Mouse (Mus musculus) frontal cortex, postnatal 14 days (tissue): ENCODE results near the gene Myt1l.
A peak's percentile ranks its signal among the peaks of the same experiment; 100 is the strongest.

Source experiments
- DNase-seq, 2 experiments: peaks; one replicate each; pipeline ENCODE4 v3.0.0; 2022; ENCODE audit warnings: low spot score in 2 of 2

The Myt1l gene

DNA sequence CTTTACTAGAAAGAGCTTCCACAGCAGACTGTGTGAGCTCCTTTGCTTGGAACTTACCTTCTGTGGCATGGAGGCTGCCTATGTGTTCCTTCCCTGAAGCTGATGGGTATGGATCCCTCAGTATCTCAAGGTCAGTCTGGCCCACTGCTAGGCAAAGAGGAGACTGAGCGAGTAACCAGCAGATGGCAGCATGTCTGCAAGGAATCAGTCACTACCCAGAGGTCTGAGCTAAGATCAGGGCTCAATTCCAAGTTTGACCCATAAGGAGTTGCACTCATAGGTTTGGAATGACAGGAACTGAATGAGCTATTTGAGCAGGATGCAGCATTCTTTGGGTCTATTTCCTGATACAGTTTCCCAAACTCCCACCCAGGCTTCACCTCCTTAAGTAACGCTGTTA, 378.9 kb downstream of the Myt1l start:
- DNase-seq = no peak

DNA sequence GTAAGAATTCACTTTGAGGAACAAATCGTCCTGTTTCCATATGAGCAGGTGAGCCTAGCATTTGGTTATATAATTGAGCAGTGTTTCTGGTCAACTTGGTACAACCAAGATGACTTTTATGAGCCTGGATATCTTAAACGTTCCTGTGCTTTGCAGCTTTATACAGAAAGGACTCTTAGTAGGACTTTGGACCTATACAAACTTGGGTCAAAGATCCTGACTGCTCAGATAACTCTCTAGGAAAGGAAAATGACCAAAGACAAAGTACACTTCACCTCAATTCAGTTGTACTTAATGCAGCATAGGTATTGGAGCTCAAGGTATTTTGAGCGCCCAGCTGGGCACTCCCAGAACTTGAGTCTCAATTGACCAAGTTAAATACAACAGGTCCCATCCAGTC, 388.0 kb downstream of the Myt1l start:
- DNase-seq = no peak

DNA sequence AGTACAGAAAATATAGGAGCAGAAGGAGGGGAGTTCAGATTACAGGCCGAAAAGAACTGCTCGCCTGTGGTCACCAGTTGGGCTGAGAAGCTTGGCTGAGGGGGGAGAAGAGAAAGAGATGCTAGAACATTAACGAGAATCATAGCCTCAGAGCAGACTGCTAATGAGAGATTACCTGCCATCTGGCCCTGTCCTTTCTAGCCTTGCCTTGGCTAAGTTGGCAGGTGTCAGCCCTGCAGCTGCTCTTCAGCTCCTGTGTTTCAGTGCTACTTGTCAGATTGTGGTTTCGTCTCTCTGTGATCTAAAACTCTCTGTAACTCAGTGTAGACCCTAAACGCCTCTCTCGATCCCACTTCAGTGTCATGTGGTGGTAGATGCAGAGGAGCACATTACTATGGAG, 388.6 kb downstream of the Myt1l start:
- no peak for DNase-seq

- DNase-seq = no peak
Measured at GRCm38 (mm10) chr12:29920298-29920697, 392.1 kb downstream of the Myt1l start.

DNA sequence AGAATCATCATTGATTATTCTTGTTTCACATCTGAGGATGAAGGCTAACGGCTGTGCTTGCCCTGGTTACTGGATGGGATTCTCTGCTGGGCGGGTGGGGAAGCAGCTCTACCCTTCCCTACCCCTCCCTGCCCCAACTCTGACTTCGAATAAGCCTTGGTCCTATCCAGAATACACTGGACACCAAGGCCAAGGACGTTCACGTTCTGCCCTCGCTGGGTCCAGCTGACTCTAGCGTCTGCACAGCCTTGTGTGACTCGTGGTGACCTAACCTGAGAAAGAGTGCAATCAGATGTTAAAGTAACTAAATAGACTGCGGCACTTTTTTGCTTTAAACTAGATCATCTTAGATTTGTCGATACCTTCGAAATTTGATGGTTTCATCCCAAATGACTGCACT, 393.3 kb downstream of the Myt1l start:
- no peak for DNase-seq

DNA sequence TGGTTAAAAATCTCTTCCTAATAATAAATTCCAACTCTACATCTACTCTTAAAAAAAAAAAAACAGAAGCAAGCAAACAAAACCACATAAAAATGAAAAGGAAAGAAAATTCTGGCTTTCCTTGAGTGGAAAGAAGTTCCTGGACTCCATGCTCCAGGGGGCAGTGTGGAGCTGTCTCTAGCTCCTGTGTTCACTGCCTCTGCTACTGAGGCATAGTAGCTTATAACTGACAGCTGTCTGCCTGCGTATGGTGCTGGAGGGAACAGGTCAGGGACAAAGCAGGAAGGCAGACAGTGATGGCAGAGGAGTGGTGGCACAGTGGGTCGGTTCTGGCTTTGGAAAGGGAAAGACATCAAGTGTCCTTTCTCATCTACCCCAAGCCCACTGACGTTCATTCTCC, 398.7 kb downstream of the Myt1l start:
- DNase-seq = no peak

DNA sequence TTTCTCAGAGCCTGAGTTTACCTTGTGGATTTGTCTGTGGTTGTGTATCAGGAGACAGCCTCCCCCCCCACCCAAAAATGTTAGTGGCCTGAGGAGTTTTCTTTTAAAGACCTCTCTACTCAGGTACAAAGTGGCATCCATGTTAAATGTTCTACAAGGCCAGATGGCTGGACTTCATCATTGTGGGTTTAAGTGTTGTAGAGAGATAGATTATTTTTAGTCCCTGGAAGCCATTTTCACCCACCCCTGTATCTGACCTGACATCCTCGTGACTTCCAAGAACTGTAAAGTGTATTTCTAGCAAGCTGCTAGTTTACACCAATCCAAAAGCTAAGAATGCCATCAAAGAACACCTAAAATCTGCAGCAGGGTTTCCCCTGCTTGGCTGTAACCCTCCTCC, 402.4 kb downstream of the Myt1l start:
- no peak for DNase-seq

DNA sequence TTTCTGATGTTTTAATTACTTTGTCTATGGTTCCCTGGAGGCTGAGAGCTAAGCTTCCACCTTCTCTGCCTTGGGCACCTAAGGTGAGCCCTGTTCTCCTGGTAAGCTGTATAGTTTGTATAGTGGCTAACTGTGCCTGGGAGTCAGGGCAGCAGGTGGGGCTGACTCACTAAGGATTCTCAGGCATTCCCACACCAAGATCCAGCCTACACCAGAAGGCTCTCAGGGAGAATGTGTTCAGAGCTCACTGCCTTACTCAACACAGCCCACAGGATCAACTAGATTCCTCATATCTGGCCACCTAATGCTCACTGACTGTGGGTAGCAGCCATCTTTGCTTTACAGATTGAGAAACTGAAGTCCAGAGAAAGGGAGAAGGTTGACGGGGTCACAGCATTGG, 404.8 kb downstream of the Myt1l start:
- no peak for DNase-seq

DNA sequence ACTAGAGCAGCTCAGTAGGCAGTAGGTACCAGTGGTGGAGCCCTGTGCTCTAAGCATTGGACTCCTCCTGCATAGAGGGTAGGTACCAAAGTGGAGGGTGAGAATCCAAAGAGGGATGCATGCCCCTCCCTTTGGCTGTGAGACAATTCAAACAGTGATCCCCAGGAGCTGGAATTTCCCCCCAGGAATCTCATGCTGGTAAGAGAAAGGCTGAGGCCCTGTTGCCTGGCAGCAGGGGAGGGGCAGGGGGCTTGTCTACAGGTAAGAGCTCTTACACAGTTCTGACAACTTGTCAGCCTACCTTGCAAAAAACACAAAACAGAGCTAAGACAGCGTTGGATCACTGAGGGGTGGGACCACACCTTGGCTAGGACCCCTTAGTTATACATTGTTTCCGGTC, 405.3 kb downstream of the Myt1l start:
- DNase-seq = no peak

- no peak for DNase-seq
Measured at GRCm38 (mm10) chr12:29934120-29934581, 406.0 kb downstream of the Myt1l start.

DNA sequence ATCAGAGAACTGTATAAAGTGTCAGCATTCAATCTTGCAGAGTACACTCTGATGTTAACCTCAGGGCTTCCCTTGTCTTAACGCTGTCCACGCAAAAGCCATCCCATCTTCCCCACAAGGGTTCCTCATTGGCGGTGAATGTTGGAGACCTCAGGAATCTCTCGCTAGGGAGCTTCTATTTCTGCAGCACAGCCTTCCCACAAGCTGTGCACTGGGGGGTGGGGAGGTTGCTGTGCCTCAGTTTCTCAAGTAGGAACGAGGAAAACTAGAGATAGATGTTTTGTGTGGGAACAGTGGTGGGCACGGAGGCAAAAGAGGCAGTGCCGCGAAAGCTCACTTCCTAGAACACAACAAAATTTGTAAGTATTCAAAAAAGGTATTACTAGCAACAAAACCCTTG, 409.1 kb downstream of the Myt1l start, which contains the start of gene Pxdn:
Pxdn (plus strand) TSS at position 301 of the 400 bp plus-strand sequence.
- DNase-seq = no peak

DNA sequence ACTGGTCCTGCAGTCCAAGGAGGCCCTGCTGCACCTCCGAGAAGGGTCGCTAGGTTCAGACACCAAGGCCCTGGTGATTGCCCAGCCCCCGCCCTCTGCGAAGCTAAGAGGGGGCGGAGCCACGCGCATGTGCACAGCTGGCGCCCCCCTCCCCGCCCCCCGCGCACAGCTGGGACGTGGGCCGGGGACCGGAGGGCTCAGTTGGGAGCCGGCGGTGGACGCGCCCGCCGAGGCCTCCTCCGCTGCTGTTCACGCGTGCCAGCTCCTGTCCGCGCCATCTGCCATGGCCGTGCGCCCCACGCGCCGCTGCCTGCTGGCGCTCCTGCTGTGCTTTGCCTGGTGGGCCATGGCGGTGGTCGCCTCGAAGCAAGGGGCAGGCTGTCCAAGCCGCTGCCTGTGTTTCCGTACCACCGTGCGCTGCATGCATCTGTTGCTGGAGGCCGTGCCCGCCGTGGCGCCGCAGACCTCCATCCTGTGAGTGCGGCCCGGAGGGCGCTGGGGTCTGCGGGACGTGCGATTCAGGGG, 409.7 kb downstream of the Myt1l start:
- peak; percentile 47 to 53 for DNase-seq

GRCm38 (mm10) chr12:29938376-29939041, 410.3 kb downstream of the Myt1l start:
- DNase-seq = peak; percentile 44 to 46

DNA sequence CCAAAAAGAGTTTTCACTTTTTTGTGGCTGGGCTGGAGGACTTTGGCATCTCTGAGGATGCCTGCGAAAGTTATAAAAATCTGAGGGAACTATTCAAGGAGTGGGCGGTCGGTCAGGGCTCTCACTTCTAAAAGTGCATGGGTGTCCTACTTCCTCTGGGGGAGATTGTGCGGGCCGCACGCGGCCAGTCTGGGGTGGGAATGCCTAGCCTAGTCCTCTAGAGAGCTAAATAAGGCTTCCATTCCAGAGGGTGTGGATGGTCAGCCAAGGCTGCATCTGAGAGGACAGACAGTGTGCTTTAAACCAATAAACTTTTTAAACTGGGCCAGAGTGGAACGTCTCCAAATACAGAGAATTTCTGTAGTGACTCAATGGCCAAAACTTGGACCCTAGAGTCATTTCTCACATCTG, 411.1 kb downstream of the Myt1l start:
- no peak for DNase-seq

GRCm38 (mm10) chr12:29942435-29942834, 414.3 kb downstream of the Myt1l start:
- no peak for DNase-seq

DNA sequence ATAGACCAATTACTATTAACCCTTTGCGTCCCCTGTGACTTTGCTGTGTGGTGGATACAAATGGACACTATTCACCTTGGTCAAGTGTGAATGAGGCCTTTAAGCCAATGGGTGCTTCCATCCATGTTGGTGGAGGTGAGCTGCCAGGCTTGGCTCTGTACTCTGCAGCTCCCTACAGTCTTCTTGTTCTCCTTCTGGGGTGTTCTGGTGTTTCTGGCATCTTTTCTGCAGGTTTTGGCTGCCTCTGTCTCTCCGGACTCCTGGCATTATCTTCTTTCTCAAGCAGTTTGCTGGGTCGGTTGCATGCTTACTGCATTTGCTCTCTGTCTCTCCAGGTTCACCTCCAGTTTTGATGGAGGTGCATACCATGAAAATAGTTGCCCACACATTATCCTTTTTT, 416.5 kb downstream of the Myt1l start:
- DNase-seq = no peak

DNA sequence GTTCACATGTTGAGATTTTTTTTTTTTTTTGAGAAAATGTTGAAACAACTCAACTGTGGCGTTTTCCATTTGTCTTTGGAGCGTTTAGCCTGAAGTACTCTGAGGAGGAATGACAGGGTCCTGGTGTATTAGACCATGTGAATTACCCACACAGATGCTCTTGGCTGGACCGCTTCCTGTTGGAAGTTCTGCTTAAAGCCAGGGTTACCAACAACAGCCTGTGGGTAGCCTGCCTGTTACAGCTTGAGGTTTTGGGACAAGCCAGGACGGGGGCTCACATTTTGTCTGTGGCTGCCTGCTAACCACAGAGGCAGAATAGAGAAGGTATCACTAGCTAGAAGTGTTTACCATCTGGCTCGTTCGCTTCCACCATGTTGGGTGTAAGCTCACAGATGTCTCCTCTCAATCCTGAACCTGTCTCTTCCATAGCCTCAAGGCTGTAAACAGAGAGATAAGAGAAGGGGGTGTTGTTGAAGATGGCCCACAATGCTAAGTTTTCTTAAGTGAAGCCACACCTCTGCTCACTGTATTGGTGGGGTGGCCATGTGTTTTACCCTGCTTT, 417.1 kb downstream of the Myt1l start:
- DNase-seq = no peak

DNA sequence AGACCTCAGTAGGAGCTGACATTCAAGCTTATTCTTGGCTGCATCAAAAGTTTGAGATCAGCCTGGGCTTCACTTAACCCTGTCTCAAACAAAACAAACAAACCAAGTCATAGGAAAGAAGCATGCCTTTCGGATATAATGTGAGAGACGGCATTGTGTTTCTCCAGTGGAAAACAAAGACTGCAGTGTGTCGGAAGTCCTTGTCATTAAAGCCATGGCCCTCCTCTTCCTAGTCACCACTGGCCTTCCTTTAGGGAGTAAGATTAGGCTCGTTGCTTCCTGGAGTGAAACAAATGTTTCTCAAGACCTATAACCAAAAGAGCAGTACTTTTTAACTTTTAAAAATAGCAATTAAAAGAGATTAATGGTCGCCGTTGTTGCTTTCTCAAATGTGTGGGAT, 422.9 kb downstream of the Myt1l start:
- DNase-seq = no peak

DNA sequence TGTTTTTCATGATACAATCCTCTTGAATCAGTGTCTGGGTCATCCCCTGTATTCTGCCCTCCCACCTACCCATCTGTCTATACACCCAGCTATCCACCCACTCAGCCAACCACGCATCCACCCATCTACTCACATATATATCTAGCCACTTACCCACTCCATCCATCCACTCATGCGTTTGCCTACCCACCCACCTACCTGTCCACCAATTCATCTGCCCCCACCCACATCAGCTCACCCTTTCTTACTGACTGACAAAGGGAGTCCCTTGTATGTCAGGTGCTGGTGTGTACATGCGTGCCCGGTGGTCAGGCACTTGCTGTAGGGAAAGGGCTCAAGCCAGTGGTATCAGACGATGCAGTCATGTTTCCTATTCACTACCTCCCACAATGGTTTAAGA, 423.3 kb downstream of the Myt1l start:
- no peak for DNase-seq

DNA sequence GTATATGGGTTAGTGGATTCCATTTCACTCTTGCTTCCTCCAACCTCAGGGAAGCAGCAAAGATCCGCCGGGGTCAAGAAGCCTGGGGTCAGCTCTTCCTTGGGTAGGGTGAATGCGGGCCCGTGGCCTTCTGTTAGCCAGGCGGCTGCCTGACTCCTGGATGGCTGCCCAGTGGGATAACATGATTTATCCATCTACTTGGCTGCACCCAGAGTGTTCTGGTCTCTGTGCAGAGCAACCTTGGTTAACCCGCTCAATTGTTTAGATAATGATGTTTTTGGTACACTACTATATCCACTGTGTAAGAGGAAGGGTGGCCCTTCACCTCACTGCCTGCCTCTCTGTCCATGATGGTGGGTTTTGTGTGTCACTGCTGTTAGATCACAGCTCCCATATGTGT, 423.9 kb downstream of the Myt1l start:
- no peak for DNase-seq

GRCm38 (mm10) chr12:29953999-29954398, 425.8 kb downstream of the Myt1l start:
- no peak for DNase-seq

DNA sequence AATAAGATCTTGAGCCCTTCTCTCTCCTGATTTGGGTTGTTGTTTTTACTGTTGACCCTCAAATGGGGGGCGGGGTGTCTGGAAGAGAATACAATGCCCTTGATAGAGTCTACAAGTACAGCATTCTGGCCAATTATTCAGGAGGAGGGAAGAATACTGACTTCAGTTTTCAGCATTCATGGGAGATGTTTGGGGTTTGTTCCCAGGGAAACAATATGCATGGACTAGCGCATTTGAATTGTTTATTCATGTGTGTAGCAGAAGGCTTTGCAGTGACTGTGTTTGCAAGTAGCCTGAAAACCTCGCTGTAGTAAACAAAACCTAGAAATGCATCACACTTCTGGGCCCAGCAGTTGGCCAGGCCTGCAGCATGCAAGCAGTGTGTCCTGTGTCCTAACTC, 426.3 kb downstream of the Myt1l start:
- no peak for DNase-seq

DNA sequence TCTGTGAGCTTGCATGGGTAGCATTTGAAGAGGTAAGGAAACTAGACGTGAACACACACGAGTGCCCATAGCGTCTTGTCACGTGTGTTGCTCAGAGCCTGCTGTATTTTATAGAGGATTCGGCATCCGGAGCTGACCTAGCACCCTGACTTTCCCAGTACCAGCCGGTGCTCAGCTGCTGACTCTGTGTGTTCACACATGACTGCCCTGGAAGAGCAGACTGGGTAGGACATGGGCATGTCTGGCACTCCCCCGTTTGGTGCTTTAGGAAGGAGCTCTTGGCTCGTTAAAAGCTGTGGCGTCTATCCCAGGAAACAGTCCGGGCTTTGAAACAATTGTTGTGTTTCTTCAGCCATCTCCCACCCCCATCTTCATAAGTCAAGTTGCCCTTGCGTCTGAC, 428.8 kb downstream of the Myt1l start:
- no peak for DNase-seq

DNA sequence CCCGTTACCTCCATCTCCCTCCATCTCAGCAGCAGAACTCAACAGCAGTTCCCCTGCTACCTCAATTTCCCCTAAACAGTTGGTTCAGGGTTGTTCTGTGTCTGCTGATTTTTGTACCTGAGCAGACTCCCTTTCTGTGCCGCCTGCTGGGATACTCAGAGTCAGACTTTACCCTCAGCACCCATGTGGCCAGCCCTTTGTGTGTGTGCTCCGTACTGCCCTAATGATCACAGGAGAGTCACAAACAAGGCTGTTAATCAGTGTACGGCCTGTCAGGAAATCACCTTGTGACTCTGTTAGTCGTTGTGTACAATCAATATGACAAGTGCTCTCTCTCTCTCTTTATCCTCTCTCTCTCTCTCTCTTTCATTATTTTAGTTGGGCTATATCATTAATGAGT, 430.5 kb downstream of the Myt1l start:
- DNase-seq = no peak
